8 mouse cellular contexts compared by ENCODE assay signal in the genomic region with DNA sequence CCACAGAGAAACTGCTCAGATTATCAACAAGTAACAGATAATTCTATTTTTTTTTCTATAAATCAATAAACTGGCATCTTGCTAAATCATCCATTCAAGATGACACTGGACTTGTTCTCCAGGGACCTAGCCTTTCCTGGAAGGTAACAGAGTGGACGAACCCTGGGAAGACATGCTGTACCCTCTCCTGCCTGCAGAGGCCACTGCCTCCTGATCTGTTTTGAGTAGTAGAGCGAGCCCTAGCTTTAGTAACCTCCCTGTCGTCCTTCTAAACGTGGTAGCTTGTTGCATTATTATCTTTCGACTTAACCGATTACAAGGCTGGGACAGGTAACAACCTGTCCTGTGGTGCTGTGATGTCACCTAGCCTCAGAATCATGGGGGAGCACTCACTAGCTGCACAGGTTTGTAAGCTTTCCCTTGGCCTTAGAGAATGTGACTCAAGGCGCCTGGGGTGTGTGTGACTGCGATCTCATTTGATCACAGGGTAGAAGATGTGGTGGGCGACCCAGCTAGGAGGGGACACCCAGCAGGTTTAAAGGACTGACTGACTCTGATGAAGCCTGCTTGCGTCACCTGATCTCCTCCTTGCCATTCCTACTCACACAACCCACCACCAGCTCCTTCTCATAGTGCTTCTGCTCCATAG.
DNase-seq lines count a peak whose midpoint lies in the region; ATAC-seq lines count a peak whose summit lies in the region.

No protein-coding gene starts in this region.

- DNase-seq in forebrain, embryonic 10.5 days (ENCODE audit: extremely low spot score, low spot score): no peak
- peak; percentile 64 for DNase-seq in MN1 (ENCODE audit: low spot score)
- peak; percentile 69 to 79 for DNase-seq in cerebellum, postnatal 25 days
- DNase-seq in heart, adult 8-10 months (ENCODE audit: low spot score): peak; percentile 46
- peak; percentile 76 for DNase-seq in lung, postnatal 10 days
- peak; percentile 57 to 72 for DNase-seq in right cerebral cortex, postnatal 10 days (ENCODE audit: low spot score in 2 of 2)

- no peak overlapping the region for H3K9ac ChIP-seq in forebrain, embryonic 12.5 days
- H3K9ac ChIP-seq in kidney, embryonic 15.5 days: no peak overlapping the region

- H3K27me3 ChIP-seq in forebrain, embryonic 12.5 days: peaks cover 7% of the 10 kb centered on the region
- H3K27me3 ChIP-seq in forebrain, embryonic 10.5 days (ENCODE audit: poor library complexity, severe bottlenecking): peaks cover 43% of the 10 kb centered on the region
- no peaks in the 10 kb centered on the region for H3K27me3 ChIP-seq in kidney, embryonic 15.5 days

- no peak overlapping the region for H3K27ac ChIP-seq in forebrain, embryonic 12.5 days
- H3K27ac ChIP-seq in forebrain, embryonic 10.5 days: no peak overlapping the region
- H3K27ac ChIP-seq in kidney, embryonic 15.5 days: no peak overlapping the region

- no peak overlapping the region for H3K4me2 ChIP-seq in forebrain, embryonic 12.5 days
- H3K4me2 ChIP-seq in kidney, embryonic 15.5 days: no peak overlapping the region

- WGBS in forebrain, embryonic 12.5 days: 54% methylated on average over 10 of the region's 10 CpGs
- 55% methylated on average over 10 of the region's 10 CpGs for WGBS in forebrain, embryonic 10.5 days
- 51% methylated on average over 10 of the region's 10 CpGs for WGBS in kidney, embryonic 15.5 days

- ATAC-seq in forebrain, embryonic 12.5 days (ENCODE audit: low FRiP score): 0 out of 2 replicates have a peak, but pooled peaks have one; percentile 60
- peak; percentile 71; the same call in 1 of the 2 replicates for ATAC-seq in kidney, embryonic 15.5 days (replicated peaks; ENCODE audit: low FRiP score)

- no peaks in the 10 kb centered on the region for H3K9me3 ChIP-seq in forebrain, embryonic 12.5 days
- no peaks in the 10 kb centered on the region for H3K9me3 ChIP-seq in forebrain, embryonic 10.5 days
- H3K9me3 ChIP-seq in kidney, embryonic 15.5 days (replicated peaks): no peaks in the 10 kb centered on the region

- no peak overlapping the region for H3K4me3 ChIP-seq in forebrain, embryonic 12.5 days (replicated peaks)
- no peak overlapping the region for H3K4me3 ChIP-seq in forebrain, embryonic 10.5 days
- no peak overlapping the region for H3K4me3 ChIP-seq in kidney, embryonic 15.5 days (replicated peaks)

- no peaks in the 10 kb centered on the region for H3K36me3 ChIP-seq in forebrain, embryonic 12.5 days (replicated peaks)
- no peaks in the 10 kb centered on the region for H3K36me3 ChIP-seq in forebrain, embryonic 10.5 days (replicated peaks)
- H3K36me3 ChIP-seq in kidney, embryonic 15.5 days: no peaks in the 10 kb centered on the region

- H3K4me1 ChIP-seq in forebrain, embryonic 12.5 days: peaks cover 9% of the 10 kb centered on the region
- H3K4me1 ChIP-seq in forebrain, embryonic 10.5 days: peaks cover 36% of the 10 kb centered on the region
- peaks cover 3% of the 10 kb centered on the region for H3K4me1 ChIP-seq in kidney, embryonic 15.5 days
